Mouse (Mus musculus): ENCODE results near the gene Gm4305.
"Not testable (repeated sequence)": the region's sequence is repeated elsewhere in the genome, so short reads cannot be mapped to it uniquely, and the experiment has no call there.

Gm4305 gene

GRCm38 (mm10) chr10:100350793-100351192, at the start of gene Gm4305:
Gene Gm4305, plus strand, starts transcription at chr10:100351093.
- DNase-seq (ENCODE audit: low read depth, low spot score); H3K36me3 ChIP-seq (ENCODE audit: control insufficient read depth, insufficient read depth, low read length, poor library complexity, severe bottlenecking); H3K27me3 ChIP-seq (ENCODE audit: control insufficient read depth, insufficient read depth, low read length, poor library complexity, severe bottlenecking): not testable (repeated sequence)

DNA sequence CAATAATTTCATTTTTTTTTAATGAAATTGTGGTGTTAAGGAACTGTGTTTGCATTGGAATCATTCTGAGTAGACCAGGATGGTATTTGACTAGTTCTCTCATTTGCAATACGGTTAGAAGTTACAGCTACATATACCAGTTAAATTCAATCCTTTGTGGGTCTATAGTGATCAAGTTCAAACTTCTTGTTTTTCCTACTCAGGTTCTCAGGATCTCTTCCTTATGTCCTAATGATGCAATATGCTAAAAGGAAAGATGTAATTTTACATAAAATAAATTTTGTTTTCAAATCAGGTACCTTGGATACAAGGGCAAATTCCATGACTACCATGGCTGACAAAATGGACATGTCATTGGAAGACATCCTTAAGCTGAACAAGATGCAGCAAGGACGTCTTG, 15.5 kb upstream of the Gm4305 start, which contains the start of gene Gm4301:
Gm4301 (plus strand) TSS at position 301 of the 400 bp plus-strand sequence.
- DNase-seq (ENCODE audit: low read depth, low spot score); H3K27me3 ChIP-seq (ENCODE audit: control insufficient read depth, insufficient read depth, low read length, poor library complexity, severe bottlenecking); H3K36me3 ChIP-seq (ENCODE audit: control insufficient read depth, insufficient read depth, low read length, poor library complexity, severe bottlenecking): not testable (repeated sequence)

- DNase-seq (ENCODE audit: low read depth, low spot score); H3K27me3 ChIP-seq (ENCODE audit: control insufficient read depth, insufficient read depth, low read length, poor library complexity, severe bottlenecking); H3K36me3 ChIP-seq (ENCODE audit: control insufficient read depth, insufficient read depth, low read length, poor library complexity, severe bottlenecking): not testable (repeated sequence)
Measured at GRCm38 (mm10) chr10:100340536-100340935, 10.4 kb upstream of the Gm4305 start, which contains the start of gene Gm4302. Gene Gm4302, plus strand, starts transcription at chr10:100340836.

- H3K36me3 ChIP-seq (ENCODE audit: control insufficient read depth, insufficient read depth, low read length, poor library complexity, severe bottlenecking); H3K27me3 ChIP-seq (ENCODE audit: control insufficient read depth, insufficient read depth, low read length, poor library complexity, severe bottlenecking); DNase-seq (ENCODE audit: low read depth, low spot score): not testable (repeated sequence)
Measured at GRCm38 (mm10) chr10:100345672-100346071, 5.2 kb upstream of the Gm4305 start, which contains the start of gene Gm4303. Gene Gm4303, plus strand, starts transcription at chr10:100345972.

DNA sequence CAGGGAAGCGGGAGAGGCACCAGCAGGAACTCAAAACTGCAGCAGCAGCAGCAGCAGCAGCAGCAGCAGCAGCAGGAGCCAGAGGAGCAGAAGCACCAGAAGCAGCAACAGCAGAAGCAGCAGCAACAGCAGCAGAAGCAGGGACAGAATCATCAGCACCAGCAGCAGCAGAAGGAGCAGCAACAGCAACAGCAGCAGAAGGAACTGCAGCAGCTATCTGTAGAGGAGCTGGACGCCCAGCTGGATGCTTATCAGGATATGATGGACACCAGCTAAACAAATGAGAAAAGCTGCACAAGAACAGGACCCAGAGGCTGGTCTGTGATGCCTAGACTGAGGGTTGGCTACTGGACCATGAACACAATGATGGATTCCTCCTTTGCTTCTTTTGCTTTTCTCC, 5.9 kb downstream of the Gm4305 start:
- H3K36me3 ChIP-seq (ENCODE audit: control insufficient read depth, insufficient read depth, low read length, poor library complexity, severe bottlenecking); DNase-seq (ENCODE audit: low read depth, low spot score); H3K27me3 ChIP-seq (ENCODE audit: control insufficient read depth, insufficient read depth, low read length, poor library complexity, severe bottlenecking): not testable (repeated sequence)

DNA sequence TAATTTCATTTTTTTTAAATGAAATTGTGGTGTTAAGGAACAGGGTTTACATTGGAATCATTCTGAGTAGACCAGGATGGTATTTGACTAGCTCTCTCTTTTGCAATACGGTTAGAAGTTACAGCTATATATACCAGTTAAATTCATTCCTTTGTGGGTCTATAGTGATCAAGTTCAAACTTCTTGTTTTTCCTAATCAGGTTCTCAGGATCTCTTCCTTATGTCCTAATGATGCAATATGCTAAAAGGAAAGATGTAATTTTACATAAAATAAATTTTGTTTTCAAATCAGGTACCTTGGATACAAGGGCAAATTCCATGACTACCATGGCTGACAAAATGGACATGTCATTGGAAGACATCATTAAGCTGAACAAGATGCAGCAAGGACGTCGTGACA, 10.1 kb downstream of the Gm4305 start, which contains the start of gene Gm4307:
Gm4307 (plus strand) TSS at position 301 of the 400 bp plus-strand sequence.
- DNase-seq (ENCODE audit: low read depth, low spot score); H3K27me3 ChIP-seq (ENCODE audit: control insufficient read depth, insufficient read depth, low read length, poor library complexity, severe bottlenecking): not testable (repeated sequence)

GRCm38 (mm10) chr10:100382460-100382859, 31.6 kb downstream of the Gm4305 start, which contains the start of gene Gm4312:
Gene Gm4312, minus strand, starts transcription at chr10:100382560.
- not testable (repeated sequence) for H3K27me3 ChIP-seq (ENCODE audit: control insufficient read depth, insufficient read depth, low read length, poor library complexity, severe bottlenecking); H3K36me3 ChIP-seq (ENCODE audit: control insufficient read depth, insufficient read depth, low read length, poor library complexity, severe bottlenecking); DNase-seq (ENCODE audit: low read depth, low spot score)

More for the DNA sequence above, 10.1 kb downstream of the Gm4305 start, which contains the start of gene Gm4307:
- H3K36me3 ChIP-seq (ENCODE audit: control insufficient read depth, insufficient read depth, low read length, poor library complexity, severe bottlenecking), result not testable (repeated sequence)

Data from splenic B cell, adult 2 months (primary cell).